Mouse (Mus musculus): Measurements from ENCODE around the gene 1810055G02Rik.
A peak's percentile ranks its signal among the peaks of the same experiment; 100 is the strongest.

The 1810055G02Rik gene

GRCm38 (mm10) chr19:3695006-3695405 is 13.1 kb upstream of the 1810055G02Rik start:
- DNase-seq (ENCODE audit: low spot score in 2 of 2), result no peak

- DNase-seq (ENCODE audit: low spot score in 2 of 2), result no peak
Measured at GRCm38 (mm10) chr19:3695471-3695870, 12.6 kb upstream of the 1810055G02Rik start.

- DNase-seq (ENCODE audit: low spot score in 2 of 2), result no peak
Measured at GRCm38 (mm10) chr19:3695976-3696375, 12.1 kb upstream of the 1810055G02Rik start.

- DNase-seq (ENCODE audit: low spot score in 2 of 2), result no peak
Measured at GRCm38 (mm10) chr19:3698035-3698434, 10.1 kb upstream of the 1810055G02Rik start.

- DNase-seq (ENCODE audit: low spot score in 2 of 2), result peak in 1 of 2 experiments; percentile 82
Measured at GRCm38 (mm10) chr19:3699508-3700438, 8.3 kb upstream of the 1810055G02Rik start.

- no peak for DNase-seq (ENCODE audit: low spot score in 2 of 2)
Measured at GRCm38 (mm10) chr19:3702460-3702859, 5.6 kb upstream of the 1810055G02Rik start.

GRCm38 (mm10) chr19:3706258-3706657 is 1.8 kb upstream of the 1810055G02Rik start:
- DNase-seq (ENCODE audit: low spot score in 2 of 2), result no peak

- DNase-seq (ENCODE audit: low spot score in 2 of 2), result no peak
Measured at GRCm38 (mm10) chr19:3707553-3707952, 540 bp upstream of the 1810055G02Rik start.

- no peak for DNase-seq (ENCODE audit: low spot score in 2 of 2)
Measured at GRCm38 (mm10) chr19:3709013-3709787, 1.1 kb downstream of the 1810055G02Rik start.

GRCm38 (mm10) chr19:3710436-3710835 is 2.3 kb downstream of the 1810055G02Rik start:
- DNase-seq (ENCODE audit: low spot score in 2 of 2), result no peak

- no peak for DNase-seq (ENCODE audit: low spot score in 2 of 2)
Measured at GRCm38 (mm10) chr19:3714381-3714780, 6.3 kb downstream of the 1810055G02Rik start.

- DNase-seq (ENCODE audit: low spot score in 2 of 2), result peak in 1 of 2 experiments; percentile 76
Measured at GRCm38 (mm10) chr19:3718481-3719361, 10.6 kb downstream of the 1810055G02Rik start.

GRCm38 (mm10) chr19:3719362-3719891 is 11.3 kb downstream of the 1810055G02Rik start:
- peak in 1 of 2 experiments; percentile 63 for DNase-seq (ENCODE audit: low spot score in 2 of 2)

GRCm38 (mm10) chr19:3723170-3723569 is 15.1 kb downstream of the 1810055G02Rik start:
- DNase-seq (ENCODE audit: low spot score in 2 of 2), result no peak

GRCm38 (mm10) chr19:3723904-3724303 is 15.8 kb downstream of the 1810055G02Rik start:
- no peak for DNase-seq (ENCODE audit: low spot score in 2 of 2)

GRCm38 (mm10) chr19:3724779-3725178 is 16.7 kb downstream of the 1810055G02Rik start:
- DNase-seq (ENCODE audit: low spot score in 2 of 2), result peak in 1 of 2 experiments; percentile 75

GRCm38 (mm10) chr19:3728901-3729300 is 20.8 kb downstream of the 1810055G02Rik start:
- DNase-seq (ENCODE audit: low spot score in 2 of 2), result no peak

- DNase-seq (ENCODE audit: low spot score in 2 of 2), result no peak
Measured at GRCm38 (mm10) chr19:3730781-3731646, 22.9 kb downstream of the 1810055G02Rik start.

- no peak for DNase-seq (ENCODE audit: low spot score in 2 of 2)
Measured at GRCm38 (mm10) chr19:3736001-3736400, 27.9 kb downstream of the 1810055G02Rik start.

- DNase-seq (ENCODE audit: low spot score in 2 of 2), result no peak
Measured at GRCm38 (mm10) chr19:3739650-3740049, 31.6 kb downstream of the 1810055G02Rik start.
